Mouse (Mus musculus): ENCODE measurements around the gene Fig4. TPM values are rescaled to one million over a fixed set of nuclear protein-coding genes. Genes with fewer than 3 reads are reported as not detected.

Gene Fig4
- 22.6 TPM for polyA plus RNA-seq (2014; fragmentation: Illumina TruSeq; extraction: RNeasy Lipid Tissue Mini Kit (QIAGEN cat#74804); ENCODE audit: low read depth, low replicate concordance)

DNA sequence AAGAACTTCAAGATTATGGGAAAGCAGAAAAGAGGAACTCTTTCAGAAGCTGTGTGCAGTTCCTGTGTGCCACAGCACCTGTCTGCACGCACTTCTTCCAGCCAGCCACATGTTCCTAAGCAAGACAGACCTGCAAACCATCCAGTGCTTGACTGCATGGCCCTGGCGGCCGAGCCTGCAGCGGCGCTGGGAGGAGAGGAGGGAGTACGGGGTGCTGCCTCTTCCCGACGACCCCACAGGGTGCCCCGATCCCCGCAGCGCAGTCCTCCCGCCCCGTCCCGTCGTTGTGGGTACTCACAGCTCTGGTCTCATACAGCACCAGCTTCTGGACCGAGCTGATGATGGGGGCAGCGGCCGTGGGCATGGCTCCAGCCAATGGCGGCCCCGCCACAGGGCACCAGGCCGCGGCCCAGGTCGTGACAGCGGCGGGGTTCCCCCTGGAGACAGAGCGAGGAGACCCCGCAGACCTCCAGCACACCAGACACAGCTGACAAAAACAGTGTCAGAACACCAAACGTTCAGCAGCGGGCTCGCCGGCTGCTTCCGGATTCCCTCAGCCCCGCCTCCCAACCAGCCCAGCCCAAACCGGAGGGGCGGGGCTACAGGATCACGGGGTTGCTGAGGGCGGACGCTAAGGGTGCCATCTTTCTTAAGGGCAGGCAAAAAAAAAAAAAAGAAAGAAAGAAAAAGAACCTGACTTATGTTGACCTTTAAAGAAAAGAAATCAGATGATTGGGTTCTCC lies at the start of gene Fig4:
Gene Fig4 (minus strand): TSS at position 572 of the 743 bp plus-strand sequence.

DNA sequence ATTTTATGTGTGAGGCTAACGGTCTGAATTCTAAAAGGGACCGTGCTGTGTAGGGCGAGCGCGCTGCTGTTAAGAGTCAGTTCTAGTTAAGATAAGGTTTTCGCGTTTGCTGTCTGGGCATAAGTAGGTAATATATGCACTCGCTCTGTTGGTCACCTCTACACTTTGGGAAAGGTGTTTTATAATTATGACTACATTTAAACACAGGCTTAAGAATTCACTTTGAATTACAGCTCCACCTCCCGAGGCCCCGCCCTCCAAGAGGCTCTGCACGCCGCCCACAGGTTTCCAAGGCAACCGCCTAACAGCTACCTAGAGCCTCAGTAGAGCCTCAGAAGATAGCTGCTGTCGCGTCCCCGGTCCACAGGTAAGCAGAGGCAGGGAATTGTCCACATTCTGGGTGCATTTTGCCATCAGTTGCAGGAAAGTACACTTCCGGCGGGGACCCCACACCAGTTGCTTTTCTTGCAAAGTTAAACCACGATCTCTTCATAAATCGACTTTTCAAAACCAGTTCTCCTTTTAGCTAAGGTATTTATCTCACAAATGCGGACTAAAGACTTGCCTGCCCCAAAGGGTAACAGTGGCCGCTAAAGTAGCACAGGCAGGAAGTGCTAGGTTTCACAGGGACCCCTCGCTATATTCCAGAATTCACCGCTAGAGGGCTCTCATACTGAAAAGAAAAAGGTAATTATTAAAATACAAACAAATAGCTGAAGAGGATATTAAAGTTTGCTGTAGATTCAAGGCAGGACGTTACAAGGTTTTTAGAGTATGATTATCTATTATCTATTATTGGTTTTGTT lies 782 bp upstream of the Fig4 start, which contains the start of gene Ak9:
Gene Ak9 (plus strand): TSS at position 342 of the 806 bp plus-strand sequence.

Other genes with a start within 250 kb of the Fig4 start
- not detected for gene Gpr6, start 231.0 kb downstream of the Fig4 start, polyA plus RNA-seq (2014; fragmentation: Illumina TruSeq; extraction: RNeasy Lipid Tissue Mini Kit (QIAGEN cat#74804); ENCODE audit: low read depth, low replicate concordance)
- gene Ak9, start 720 bp upstream of the Fig4 start, polyA plus RNA-seq (2014; fragmentation: Illumina TruSeq; extraction: RNeasy Lipid Tissue Mini Kit (QIAGEN cat#74804); ENCODE audit: low read depth, low replicate concordance), result 0.24 TPM
- 9.4 TPM for gene Zbtb24, start 147.1 kb upstream of the Fig4 start, polyA plus RNA-seq (2014; fragmentation: Illumina TruSeq; extraction: RNeasy Lipid Tissue Mini Kit (QIAGEN cat#74804); ENCODE audit: low read depth, low replicate concordance)
- gene Mical1, start 173.1 kb upstream of the Fig4 start, polyA plus RNA-seq (2014; fragmentation: Illumina TruSeq; extraction: RNeasy Lipid Tissue Mini Kit (QIAGEN cat#74804); ENCODE audit: low read depth, low replicate concordance), result 0.49 TPM
- 5.9 TPM for gene Smpd2, start 187.1 kb upstream of the Fig4 start, polyA plus RNA-seq (2014; fragmentation: Illumina TruSeq; extraction: RNeasy Lipid Tissue Mini Kit (QIAGEN cat#74804); ENCODE audit: low read depth, low replicate concordance)
- gene Ppil6, start 187.2 kb upstream of the Fig4 start, polyA plus RNA-seq (2014; fragmentation: Illumina TruSeq; extraction: RNeasy Lipid Tissue Mini Kit (QIAGEN cat#74804); ENCODE audit: low read depth, low replicate concordance), result 18.2 TPM
- 1,145 TPM for gene Cd164, start 216.2 kb upstream of the Fig4 start, polyA plus RNA-seq (2014; fragmentation: Illumina TruSeq; extraction: RNeasy Lipid Tissue Mini Kit (QIAGEN cat#74804); ENCODE audit: low read depth, low replicate concordance)

Data from kidney, adult 10 weeks (tissue).